Mouse (Mus musculus) limb, embryonic 15.5 days (tissue): Measurements from ENCODE around the gene Gata2. TPM values are rescaled to one million over a fixed set of nuclear protein-coding genes. Genes with fewer than 3 reads are reported as not detected.
A peak's percentile ranks its signal among the peaks of the same experiment; 100 is the strongest.

Experiments
- ATAC-seq: fragments of 200-750 bp; cut with Nextera tagmentation; 2 replicates; pipeline ENCODE4 v1.8.0; 2017; ENCODE audit warnings: low read depth, moderate TSS enrichment; ENCODE audit not compliant: insufficient number of reproducible peaks, low FRiP score, low TSS enrichment
- H3K27ac ChIP-seq: fragments of 300-500 bp; sonication (generic); 2 replicates; pipeline ENCODE4 v1.5.1; 2015; ENCODE audit warnings: moderate library complexity, mild to moderate bottlenecking, inconsistent platforms
- H3K27me3 ChIP-seq: fragments of 300-500 bp; sonication (generic); 2 replicates; pipeline ENCODE4 v1.6.1; 2015; ENCODE audit warnings: inconsistent platforms
- H3K36me3 ChIP-seq: fragments of 300-500 bp; sonication (generic); 2 replicates; pipeline ENCODE4 v1.6.1; 2015; ENCODE audit warnings: inconsistent platforms
- H3K4me1 ChIP-seq: fragments of 300-500 bp; sonication (generic); 2 replicates; pipeline ENCODE4 v1.6.1; 2015; ENCODE audit warnings: inconsistent platforms
- H3K4me2 ChIP-seq: fragments of 300-500 bp; sonication (generic); 2 replicates; pipeline ENCODE4 v1.6.1; 2015; ENCODE audit warnings: mild to moderate bottlenecking, inconsistent platforms
- H3K4me3 ChIP-seq: fragments of 300-500 bp; sonication (generic); 2 replicates; pipeline ENCODE4 v1.5.1; 2015; ENCODE audit warnings: mild to moderate bottlenecking, inconsistent platforms
- H3K9ac ChIP-seq: fragments of 300-500 bp; sonication (generic); 2 replicates; pipeline ENCODE4 v1.6.1; 2015; ENCODE audit warnings: inconsistent platforms
- H3K9me3 ChIP-seq: fragments of 300-500 bp; sonication (generic); 2 replicates; pipeline ENCODE4 v1.6.1; 2016; ENCODE audit warnings: inconsistent platforms
- WGBS: fragments of 180-500 bp; shearing (Covaris S2); methylation state at CpG from one replicate; pipeline ENCODE4 v1.1.7; 2015; 5-methylcytosine and 5-hydroxymethylcytosine counted together
- polyA plus RNA-seq: library from polyadenylated mRNA; unstranded; fragments of >200 nt; fragmentation: Nextera tagmentation; extraction: Ambion mirVana; gene quantifications from 2 replicates; pipeline ENCODE4 v1.2.1, GENCODE M21; 2015

Gene Gata2
- polyA plus RNA-seq, 1 experiment from 2014 or later = 21.9 TPM

- Histone ChIP-seq H3K27me3 (peaks cover 96% of the 10 kb centered on the region), H3K9me3 (no peaks in the 10 kb centered on the region), H3K36me3 (no peaks in the 10 kb centered on the region), H3K4me2 (peak overlapping the region; percentile 2; the same call in 1 of the 2 replicates), H3K4me3 (no peak overlapping the region), H3K9ac (no peak overlapping the region), H3K27ac (0 out of 2 replicates have a peak overlapping the region, but pooled peaks have one; percentile 9), H3K4me1 (peaks cover 33% of the 10 kb centered on the region)
- ATAC-seq = no peak
- 11% methylated on average over 10 of the region's 10 CpGs for WGBS
Observed at GRCm38 (mm10) chr6:88203791-88204405, 10.2 kb downstream of the Gata2 start.

GRCm38 (mm10) chr6:88204531-88205385 lies 11.1 kb downstream of the Gata2 start:
- no peak overlapping the region for H3K27ac ChIP-seq
- peaks cover 91% of the 10 kb centered on the region for H3K27me3 ChIP-seq
- H3K4me1 ChIP-seq = peaks cover 24% of the 10 kb centered on the region
- H3K9me3 ChIP-seq = no peaks in the 10 kb centered on the region
- no peak overlapping the region for H3K9ac ChIP-seq
- no peak overlapping the region for H3K4me3 ChIP-seq
- WGBS = 17% methylated on average over 25 of the region's 25 CpGs
- no peak overlapping the region for H3K4me2 ChIP-seq
- ATAC-seq = no peak
- H3K36me3 ChIP-seq = no peaks in the 10 kb centered on the region

GRCm38 (mm10) chr6:88205386-88205700 lies 11.7 kb downstream of the Gata2 start:
- no peaks in the 10 kb centered on the region for H3K9me3 ChIP-seq
- no peaks in the 10 kb centered on the region for H3K36me3 ChIP-seq
- no peak overlapping the region for H3K4me3 ChIP-seq
- peaks cover 85% of the 10 kb centered on the region for H3K27me3 ChIP-seq
- no peak overlapping the region for H3K4me2 ChIP-seq
- ATAC-seq = no peak
- peaks cover 19% of the 10 kb centered on the region for H3K4me1 ChIP-seq
- 40% methylated on average over 7 of the region's 7 CpGs for WGBS
- H3K27ac ChIP-seq = no peak overlapping the region
- no peak overlapping the region for H3K9ac ChIP-seq

GRCm38 (mm10) chr6:88205937-88206336 lies 12.2 kb downstream of the Gata2 start:
- Histone ChIP-seq H3K9ac (no peak overlapping the region), H3K4me1 (peaks cover 16% of the 10 kb centered on the region), H3K27ac (no peak overlapping the region), H3K36me3 (no peaks in the 10 kb centered on the region), H3K9me3 (no peaks in the 10 kb centered on the region), H3K4me2 (no peak overlapping the region), H3K27me3 (peaks cover 79% of the 10 kb centered on the region), H3K4me3 (no peak overlapping the region)
- no peak for ATAC-seq
- 29% methylated on average over 9 of the region's 9 CpGs for WGBS

GRCm38 (mm10) chr6:88206566-88206965 lies 12.9 kb downstream of the Gata2 start:
- Histone ChIP-seq H3K4me1 (peaks cover 13% of the 10 kb centered on the region), H3K4me3 (no peak overlapping the region), H3K4me2 (no peak overlapping the region), H3K36me3 (no peaks in the 10 kb centered on the region), H3K9me3 (no peaks in the 10 kb centered on the region), H3K9ac (no peak overlapping the region), H3K27ac (no peak overlapping the region), H3K27me3 (peaks cover 73% of the 10 kb centered on the region)
- 48% methylated on average over 7 of the region's 7 CpGs for WGBS
- ATAC-seq = no peak

GRCm38 (mm10) chr6:88207403-88208033 lies 13.8 kb downstream of the Gata2 start:
- Histone ChIP-seq H3K27ac (no peak overlapping the region), H3K9ac (no peak overlapping the region), H3K36me3 (no peaks in the 10 kb centered on the region), H3K27me3 (peaks cover 63% of the 10 kb centered on the region), H3K4me1 (peaks cover 11% of the 10 kb centered on the region), H3K4me3 (no peak overlapping the region), H3K4me2 (no peak overlapping the region), H3K9me3 (no peaks in the 10 kb centered on the region)
- WGBS = 86% methylated on average over 10 of the region's 10 CpGs
- ATAC-seq = no peak

GRCm38 (mm10) chr6:88208321-88208720 lies 14.6 kb downstream of the Gata2 start:
- Histone ChIP-seq H3K4me2 (no peak overlapping the region), H3K27ac (no peak overlapping the region), H3K27me3 (peaks cover 57% of the 10 kb centered on the region), H3K9ac (no peak overlapping the region), H3K4me3 (no peak overlapping the region), H3K9me3 (no peaks in the 10 kb centered on the region), H3K4me1 (peaks cover 9% of the 10 kb centered on the region), H3K36me3 (no peaks in the 10 kb centered on the region)
- ATAC-seq = no peak
- WGBS = 97% methylated on average over 3 of the region's 3 CpGs

GRCm38 (mm10) chr6:88209453-88209852 lies 15.8 kb downstream of the Gata2 start:
- no peak overlapping the region for H3K27ac ChIP-seq
- no peak overlapping the region for H3K4me2 ChIP-seq
- H3K27me3 ChIP-seq = peaks cover 46% of the 10 kb centered on the region
- H3K9ac ChIP-seq = no peak overlapping the region
- no peak overlapping the region for H3K4me3 ChIP-seq
- H3K9me3 ChIP-seq = no peaks in the 10 kb centered on the region
- peaks cover 2% of the 10 kb centered on the region; the same call in 1 of the 2 replicates for H3K4me1 ChIP-seq
- WGBS = 73% methylated on average over 5 of the region's 5 CpGs
- H3K36me3 ChIP-seq = no peaks in the 10 kb centered on the region
- ATAC-seq = no peak

- no peak overlapping the region for H3K9ac ChIP-seq
- no peaks in the 10 kb centered on the region for H3K9me3 ChIP-seq
- H3K4me2 ChIP-seq = no peak overlapping the region
- H3K27me3 ChIP-seq = peaks cover 38% of the 10 kb centered on the region
- no peak for ATAC-seq
- H3K27ac ChIP-seq = no peak overlapping the region
- H3K36me3 ChIP-seq = no peaks in the 10 kb centered on the region
- no peaks in the 10 kb centered on the region for H3K4me1 ChIP-seq
- WGBS = 51% methylated on average over 3 of the region's 3 CpGs
- H3K4me3 ChIP-seq = no peak overlapping the region
Observed at GRCm38 (mm10) chr6:88210182-88210581, 16.5 kb downstream of the Gata2 start.

- WGBS = 39% methylated on average over 6 of the region's 6 CpGs
- H3K9ac ChIP-seq = no peak overlapping the region
- no peaks in the 10 kb centered on the region for H3K36me3 ChIP-seq
- no peak for ATAC-seq
- no peak overlapping the region for H3K4me2 ChIP-seq
- no peaks in the 10 kb centered on the region for H3K9me3 ChIP-seq
- no peaks in the 10 kb centered on the region; the same call in 1 of the 2 replicates for H3K4me1 ChIP-seq
- no peak overlapping the region for H3K27ac ChIP-seq
- no peak overlapping the region for H3K4me3 ChIP-seq
- H3K27me3 ChIP-seq = no peaks in the 10 kb centered on the region
Observed at GRCm38 (mm10) chr6:88215797-88216196, 22.1 kb downstream of the Gata2 start.

- Histone ChIP-seq H3K4me3 (no peak overlapping the region), H3K27me3 (no peaks in the 10 kb centered on the region), H3K4me1 (no peaks in the 10 kb centered on the region; the same call in 1 of the 2 replicates), H3K36me3 (no peaks in the 10 kb centered on the region), H3K4me2 (no peak overlapping the region), H3K9me3 (no peaks in the 10 kb centered on the region), H3K9ac (no peak overlapping the region), H3K27ac (no peak overlapping the region)
- no peak for ATAC-seq
- 69% methylated on average over 4 of the region's 4 CpGs for WGBS
Observed at GRCm38 (mm10) chr6:88216199-88216598, 22.5 kb downstream of the Gata2 start.

- no peak overlapping the region for H3K27ac ChIP-seq
- no peaks in the 10 kb centered on the region; the same call in 1 of the 2 replicates for H3K4me1 ChIP-seq
- no peak for ATAC-seq
- no peak overlapping the region for H3K4me2 ChIP-seq
- H3K9ac ChIP-seq = no peak overlapping the region
- no peak overlapping the region for H3K4me3 ChIP-seq
- H3K36me3 ChIP-seq = no peaks in the 10 kb centered on the region
- H3K9me3 ChIP-seq = no peaks in the 10 kb centered on the region
- no peaks in the 10 kb centered on the region for H3K27me3 ChIP-seq
- WGBS = 21% methylated on average over 4 of the region's 4 CpGs
Observed at GRCm38 (mm10) chr6:88219094-88219493, 25.4 kb downstream of the Gata2 start.
